Mouse (Mus musculus) MEL (cell line): ENCODE results near the gene Selenoo. TPM values are rescaled to one million over a fixed set of nuclear protein-coding genes. Genes with fewer than 3 reads are reported as not detected.
A peak's percentile ranks its signal among the peaks of the same experiment; 100 is the strongest.

Source experiments
- DNase-seq: peaks from one replicate; pipeline ENCODE4 v3.0.0; 2011; ENCODE audit warnings: low read depth, low spot score
- H3K27ac ChIP-seq: 2 replicates; pipeline ENCODE4 v1.5.1; 2012; ENCODE audit warnings: low read depth, mild to moderate bottlenecking, control low read depth, low read length, moderate library complexity; ENCODE audit not compliant: control insufficient read depth
- H3K27me3 ChIP-seq, 2 experiments: fragments of 150-350 bp in 1 of 2; sonication (generic) in 1 of 2; 2 replicates each; pipeline ENCODE4 v1.6.1; 2012; ENCODE audit warnings: low read length in 2 of 2, mild to moderate bottlenecking in 2 of 2, improper control_type of control experiment in 1 of 2, moderate library complexity in 1 of 2; ENCODE audit not compliant: insufficient read depth in 2 of 2, control insufficient read depth in 1 of 2
- H3K36me3 ChIP-seq, 2 experiments: 2 replicates each; pipeline ENCODE4 v1.6.1; 2012 to 2014; ENCODE audit warnings: low read length in 2 of 2, improper control_type of control experiment in 1 of 2, inconsistent platforms in 1 of 2, mild to moderate bottlenecking in 1 of 2; ENCODE audit not compliant: insufficient read depth in 2 of 2, control insufficient read depth in 1 of 2
- H3K4me1 ChIP-seq, 2 experiments: fragments of 150-350 bp in 1 of 2; sonication (generic) in 1 of 2; 2 replicates each; pipeline ENCODE4 v1.6.1; 2012; ENCODE audit warnings: low read length in 2 of 2, improper control_type of control experiment in 1 of 2, mild to moderate bottlenecking in 1 of 2; ENCODE audit not compliant: insufficient read depth in 2 of 2, control insufficient read depth in 1 of 2
- H3K4me3 ChIP-seq, 2 experiments: fragments of 150-350 bp in 1 of 2; sonication (generic) in 1 of 2; 2 replicates each; pipeline ENCODE4 v1.5.1; 2012; ENCODE audit warnings: low read depth in 2 of 2, low read length in 2 of 2, mild to moderate bottlenecking in 2 of 2, moderate library complexity in 2 of 2, control low read depth in 1 of 2, improper control_type of control experiment in 1 of 2; ENCODE audit not compliant: control insufficient read depth in 1 of 2, insufficient read depth in 1 of 2
- H3K79me2 ChIP-seq: 2 replicates; pipeline ENCODE4 v1.6.1; 2012; ENCODE audit warnings: mild to moderate bottlenecking, low read length, moderate library complexity; ENCODE audit not compliant: control insufficient read depth, poor library complexity, insufficient read depth
- H3K9ac ChIP-seq: 2 replicates; pipeline ENCODE4 v1.6.1; 2012; ENCODE audit warnings: low read depth, mild to moderate bottlenecking, control low read depth, low read length, moderate library complexity; ENCODE audit not compliant: control insufficient read depth, poor library complexity, severe bottlenecking
- H3K9me3 ChIP-seq: fragments of 150-350 bp; sonication (generic); replicated peaks from 2 replicates; pipeline ENCODE4 v1.6.1; 2012; ENCODE audit warnings: mild to moderate bottlenecking, low read length, improper control_type of control experiment, moderate library complexity; ENCODE audit not compliant: insufficient read depth
- BHLHE40 ChIP-seq: IDR thresholded peaks from 2 replicates; pipeline ENCODE4 v1.6.1; 2012; ENCODE audit warnings: low read depth, mild to moderate bottlenecking, inconsistent platforms, low read length, improper control_type of control experiment, borderline replicate concordance
- CHD1 ChIP-seq: IDR thresholded peaks from 2 replicates; pipeline ENCODE4 v1.6.1; 2012; ENCODE audit warnings: low read depth, mild to moderate bottlenecking, inconsistent platforms, low read length, improper control_type of control experiment
- CHD2 ChIP-seq: IDR thresholded peaks from 2 replicates; pipeline ENCODE4 v1.6.1; 2011; ENCODE audit warnings: low read length, improper control_type of control experiment
- CTCF ChIP-seq, 3 experiments: IDR thresholded peaks in 2 of 3; conservative IDR thresholded peaks in 1 of 3; 2 replicates each; pipeline ENCODE4 v1.5.1; 2011 to 2012; ENCODE audit warnings: low read length in 3 of 3, low read depth in 2 of 3, mild to moderate bottlenecking in 2 of 3, improper control_type of control experiment in 1 of 3, inconsistent platforms in 1 of 3, mixed read lengths in 1 of 3, moderate library complexity in 1 of 3; ENCODE audit not compliant: control insufficient read depth in 1 of 3, insufficient read depth in 1 of 3, poor library complexity in 1 of 3, severe bottlenecking in 1 of 3
- E2F4 ChIP-seq: IDR thresholded peaks from 2 replicates; pipeline ENCODE4 v1.6.1; 2011; ENCODE audit warnings: low read depth, low read length, improper control_type of control experiment, borderline replicate concordance
- EP300 ChIP-seq, 2 experiments: IDR thresholded peaks; 2 replicates each; pipeline ENCODE4 v1.6.1; 2011; ENCODE audit warnings: improper control_type of control experiment in 2 of 2, low read length in 2 of 2, low read depth in 1 of 2, mild to moderate bottlenecking in 1 of 2
- ETS1 ChIP-seq: IDR thresholded peaks from 2 replicates; pipeline ENCODE4 v1.6.1; 2012; ENCODE audit warnings: low read depth, mild to moderate bottlenecking, inconsistent platforms, low read length, improper control_type of control experiment, moderate library complexity
- GABPA ChIP-seq: IDR thresholded peaks from 2 replicates; pipeline ENCODE4 v1.6.1; 2012; ENCODE audit warnings: low read depth, mild to moderate bottlenecking, inconsistent platforms, low read length, improper control_type of control experiment, moderate library complexity
- GATA1 ChIP-seq: IDR thresholded peaks from 2 replicates; pipeline ENCODE4 v1.6.1; 2011; ENCODE audit warnings: low read depth, low read length, improper control_type of control experiment
- HCFC1 ChIP-seq: IDR thresholded peaks from 2 replicates; pipeline ENCODE4 v1.6.1; 2012; ENCODE audit warnings: low read depth, mild to moderate bottlenecking, inconsistent platforms, low read length, improper control_type of control experiment, moderate library complexity
- JUND ChIP-seq: IDR thresholded peaks from 2 replicates; pipeline ENCODE4 v1.6.1; 2011; ENCODE audit warnings: low read depth, mild to moderate bottlenecking, improper control_type of control experiment, low read length
- MAX ChIP-seq: IDR thresholded peaks from 2 replicates; pipeline ENCODE4 v1.6.1; 2011; ENCODE audit warnings: low read length, improper control_type of control experiment
- MAZ ChIP-seq: IDR thresholded peaks from 2 replicates; pipeline ENCODE4 v1.6.1; 2012; ENCODE audit warnings: low read depth, mild to moderate bottlenecking, inconsistent platforms, low read length, improper control_type of control experiment
- MEF2A ChIP-seq: IDR thresholded peaks from 2 replicates; pipeline ENCODE4 v1.6.1; 2014; ENCODE audit warnings: low read depth, mild to moderate bottlenecking, inconsistent platforms, low read length, improper control_type of control experiment; ENCODE audit not compliant: poor library complexity, insufficient replicate concordance, severe bottlenecking; ENCODE audit errors: extremely low read depth
- MXI1 ChIP-seq: IDR thresholded peaks from 2 replicates; pipeline ENCODE4 v1.6.1; 2011; ENCODE audit warnings: mild to moderate bottlenecking, low read depth, low read length, improper control_type of control experiment
- MYC ChIP-seq: IDR thresholded peaks from 2 replicates; pipeline ENCODE4 v1.6.1; 2011; ENCODE audit warnings: low read depth, mild to moderate bottlenecking, low read length, improper control_type of control experiment, moderate library complexity
- NRF1 ChIP-seq: IDR thresholded peaks from 2 replicates; pipeline ENCODE4 v1.6.1; 2014; ENCODE audit warnings: low read depth, mild to moderate bottlenecking, inconsistent platforms, low read length, improper control_type of control experiment, moderate library complexity; ENCODE audit not compliant: poor library complexity, insufficient read depth, severe bottlenecking
- POLR2A ChIP-seq, 2 experiments: IDR thresholded peaks; 2 replicates each; pipeline ENCODE4 v1.6.1; 2011 to 2012; ENCODE audit warnings: low read length in 2 of 2, mild to moderate bottlenecking in 2 of 2, control low read depth in 1 of 2, improper control_type of control experiment in 1 of 2, low read depth in 1 of 2, moderate library complexity in 1 of 2; ENCODE audit not compliant: control insufficient read depth in 1 of 2, insufficient read depth in 1 of 2, poor library complexity in 1 of 2
- RAD21 ChIP-seq: IDR thresholded peaks from 2 replicates; pipeline ENCODE4 v1.6.1; 2011; ENCODE audit warnings: mild to moderate bottlenecking, low read depth, low read length, improper control_type of control experiment
- RCOR1 ChIP-seq: IDR thresholded peaks from 2 replicates; pipeline ENCODE4 v1.6.1; 2012; ENCODE audit warnings: low read depth, mild to moderate bottlenecking, inconsistent platforms, low read length, improper control_type of control experiment
- SIN3A ChIP-seq: IDR thresholded peaks from 2 replicates; pipeline ENCODE4 v1.6.1; 2012; ENCODE audit warnings: low read length, improper control_type of control experiment, inconsistent platforms
- SMC3 ChIP-seq: IDR thresholded peaks from 2 replicates; pipeline ENCODE4 v1.6.1; 2011; ENCODE audit warnings: low read depth, low read length, improper control_type of control experiment
- TBP ChIP-seq: IDR thresholded peaks from 2 replicates; pipeline ENCODE4 v1.8.0; 2011; ENCODE audit warnings: low read depth, low read length, improper control_type of control experiment
- USF1 ChIP-seq: IDR thresholded peaks from 2 replicates; pipeline ENCODE4 v1.6.1; 2014; ENCODE audit warnings: low read depth, mild to moderate bottlenecking, inconsistent platforms, low read length, improper control_type of control experiment, moderate library complexity
- ZC3H11A ChIP-seq: IDR thresholded peaks from 2 replicates; pipeline ENCODE4 v1.6.1; 2012; ENCODE audit warnings: low read depth, mild to moderate bottlenecking, inconsistent platforms, low read length, improper control_type of control experiment
- ZKSCAN1 ChIP-seq: IDR thresholded peaks from 2 replicates; pipeline ENCODE4 v1.6.1; 2012; ENCODE audit warnings: low read depth, mild to moderate bottlenecking, inconsistent platforms, low read length, improper control_type of control experiment, moderate library complexity
- polyA plus RNA-seq, 2 experiments: library from polyadenylated mRNA; stranded (reverse) in 1 of 2; unstranded in 1 of 2; fragments of >175 nt in 1 of 2; fragments of >200 nt in 1 of 2; gene quantifications; 2 replicates each; pipeline versions ENCODE4 v1.2.1 to v1.2.4; 2012; ENCODE audit warnings: low replicate concordance in 2 of 2, low read depth in 1 of 2; ENCODE audit not compliant: insufficient read length in 2 of 2, insufficient read depth in 1 of 2, missing spikeins in 1 of 2
- total RNA-seq: library from RNA; depleted of rRNA; stranded (reverse); fragments of 300-350 nt; gene quantifications from 2 replicates; pipeline ENCODE4 v1.2.3, GENCODE M21; 2012

Gene Selenoo
- total and polyA plus RNA-seq, 3 experiments = 16.6 to 17.3 TPM; not detected in 1

DNA sequence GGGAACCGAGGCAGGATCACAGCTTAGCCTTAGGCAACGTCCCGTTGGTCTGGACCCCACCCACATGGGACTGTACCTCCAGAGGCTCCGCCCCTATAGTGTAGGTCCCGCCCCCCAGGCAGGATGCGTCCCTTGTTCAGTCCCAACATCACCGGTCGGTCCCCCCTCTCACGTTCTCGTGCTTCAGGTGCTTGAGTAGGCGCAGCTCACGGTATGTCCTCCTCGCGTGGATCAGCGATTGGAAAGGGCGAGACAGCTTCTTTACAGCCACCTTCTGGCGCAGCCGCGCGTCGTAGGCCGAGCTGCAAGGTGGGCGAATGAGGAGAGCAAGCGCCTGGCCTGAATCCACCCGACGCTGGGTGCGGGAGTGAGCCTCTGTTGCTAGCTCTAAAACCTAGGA, 57.7 kb downstream of the Selenoo start:
- Histone ChIP-seq H3K79me2 (no peaks in the 10 kb centered on the region), H3K9me3 (no peaks in the 10 kb centered on the region), H3K36me3 (no peaks in the 10 kb centered on the region), H3K27ac (no peak overlapping the region), H3K4me1 (no peaks in the 10 kb centered on the region), H3K27me3 (0 out of 4 replicates have a peak, but pooled peaks cover 0 to 1% of the 10 kb centered on the region in 2 experiments), H3K4me3 (no peak overlapping the region), H3K9ac (no peak overlapping the region)
- DNase-seq = no peak
- TF ChIP-seq POLR2A (IDR thresholded peaks at IDR 0.05; ENCODE audit: control insufficient read depth in 1 of 2, insufficient read depth in 1 of 2, low read depth in 1 of 2, low read length in 2 of 2, poor library complexity in 1 of 2) (no peak), RCOR1 (no peak), USF1 (no peak), BHLHE40 (no peak), ETS1 (no peak), TBP (no peak), MEF2A (no peak), EP300 (IDR thresholded peaks at IDR 0.05; ENCODE audit: low read depth in 1 of 2, low read length in 2 of 2) (no peak), GABPA (no peak)

GRCm38 (mm10) chr15:89147024-89147423, 58.1 kb downstream of the Selenoo start:
- H3K27ac ChIP-seq = no peak overlapping the region
- no peaks in the 10 kb centered on the region for H3K79me2 ChIP-seq
- no peaks in the 10 kb centered on the region for H3K4me1 ChIP-seq
- H3K9ac ChIP-seq = no peak overlapping the region
- TF ChIP-seq SMC3 = no peak
- no peak for TF ChIP-seq GABPA
- TF ChIP-seq E2F4 = no peak
- TF ChIP-seq CTCF (IDR thresholded peaks at IDR 0.05 in 2 of 3, conservative IDR thresholded peaks at IDR 0.05 in 1 of 3; ENCODE audit: control insufficient read depth in 1 of 3, insufficient read depth in 1 of 3, low read depth in 2 of 3, low read length in 3 of 3, poor library complexity in 1 of 3, severe bottlenecking in 1 of 3) = no peak
- TF ChIP-seq MAZ = no peak
- no peak for TF ChIP-seq RAD21
- TF ChIP-seq GATA1 = no peak
- no peak for TF ChIP-seq MYC
- no peak for TF ChIP-seq RCOR1
- no peak for TF ChIP-seq ZC3H11A
- TF ChIP-seq EP300 (IDR thresholded peaks at IDR 0.05; ENCODE audit: low read depth in 1 of 2, low read length in 2 of 2) = no peak
- TF ChIP-seq JUND = no peak
- no peak for TF ChIP-seq CHD1
- TF ChIP-seq NRF1 = no peak
- no peak for TF ChIP-seq CHD2
- no peak for TF ChIP-seq HCFC1
- TF ChIP-seq SIN3A = no peak
- TF ChIP-seq MAX = no peak
- TF ChIP-seq ZKSCAN1 = no peak
- TF ChIP-seq MXI1 = no peak
- H3K4me3 ChIP-seq = no peak overlapping the region
- 0 out of 4 replicates have a peak, but pooled peaks cover 0 to 1% of the 10 kb centered on the region in 2 experiments for H3K27me3 ChIP-seq
- H3K9me3 ChIP-seq = no peaks in the 10 kb centered on the region
- H3K36me3 ChIP-seq = no peaks in the 10 kb centered on the region
- DNase-seq = peak; percentile 20
